Mouse (Mus musculus) CH12.LX (cell line): ENCODE results near the gene P2ry14.

Experiments
- BHLHE40 ChIP-seq: IDR thresholded peaks from 2 replicates; pipeline ENCODE4 v1.6.1; 2011; ENCODE audit warnings: mild to moderate bottlenecking, low read depth, low read length, improper control_type of control experiment
- CTCF ChIP-seq, 2 experiments: IDR thresholded peaks in 1 of 2; conservative IDR thresholded peaks in 1 of 2; 2 replicates each; pipeline ENCODE4 v1.5.1; 2011 to 2012; ENCODE audit warnings: low read depth in 2 of 2, low read length in 2 of 2, improper control_type of control experiment in 1 of 2, inconsistent platforms in 1 of 2, mild to moderate bottlenecking in 1 of 2, moderate library complexity in 1 of 2
- EP300 ChIP-seq: IDR thresholded peaks from 2 replicates; pipeline ENCODE4 v1.6.1; 2011; ENCODE audit warnings: low read length, improper control_type of control experiment
- GABPA ChIP-seq: IDR thresholded peaks from 2 replicates; pipeline ENCODE4 v1.6.1; 2012; ENCODE audit warnings: low read depth, low read length, improper control_type of control experiment, inconsistent platforms; ENCODE audit not compliant: insufficient replicate concordance
- HCFC1 ChIP-seq: IDR thresholded peaks from 2 replicates; pipeline ENCODE4 v1.6.1; 2012; ENCODE audit warnings: low read depth, mild to moderate bottlenecking, inconsistent platforms, low read length, improper control_type of control experiment
- MAX ChIP-seq: IDR thresholded peaks from 2 replicates; pipeline ENCODE4 v1.6.1; 2011; ENCODE audit warnings: low read length, improper control_type of control experiment
- MEF2A ChIP-seq: IDR thresholded peaks from 2 replicates; pipeline ENCODE4 v1.6.1; 2014; ENCODE audit warnings: low read depth, mild to moderate bottlenecking, inconsistent platforms, low read length, improper control_type of control experiment, borderline replicate concordance
- POLR2A ChIP-seq: IDR thresholded peaks from 2 replicates; pipeline ENCODE4 v1.6.1; 2011; ENCODE audit warnings: low read depth, mild to moderate bottlenecking, improper control_type of control experiment, low read length
- SIN3A ChIP-seq: IDR thresholded peaks from 2 replicates; pipeline ENCODE4 v1.6.1; 2012; ENCODE audit warnings: low read length, improper control_type of control experiment, inconsistent platforms
- TBP ChIP-seq: conservative IDR thresholded peaks from 2 replicates; pipeline ENCODE4 v1.6.1; 2011; ENCODE audit warnings: low read depth, low read length, improper control_type of control experiment
- TCF12 ChIP-seq: IDR thresholded peaks from 2 replicates; pipeline ENCODE4 v1.6.1; 2014; ENCODE audit warnings: low read depth, mild to moderate bottlenecking, inconsistent platforms, low read length, improper control_type of control experiment
- ZKSCAN1 ChIP-seq: IDR thresholded peaks from 2 replicates; pipeline ENCODE4 v1.6.1; 2012; ENCODE audit warnings: low read depth, inconsistent platforms, low read length, improper control_type of control experiment, borderline replicate concordance
- ZNF384 ChIP-seq: IDR thresholded peaks from 2 replicates; pipeline ENCODE4 v1.6.1; 2012; ENCODE audit warnings: low read depth, low read length, improper control_type of control experiment, inconsistent platforms

GRCm38 (mm10) chr3:59101218-59101986 lies 52.0 kb downstream of the P2ry14 start, which contains the start of gene Gpr171:
- no peak for TF ChIP-seq CTCF (conservative IDR thresholded peaks at IDR 0.05 in 1 of 2, IDR thresholded peaks at IDR 0.05 in 1 of 2; ENCODE audit: low read depth in 2 of 2, low read length in 2 of 2)
- TF ChIP-seq EP300: peak; percentile 94
- TF ChIP-seq POLR2A: peak; percentile 64
- TF ChIP-seq HCFC1: no peak; the same call in 1 of the 2 replicates
- TF ChIP-seq BHLHE40: peak; percentile 92
- peak; percentile 73 for TF ChIP-seq TCF12
- TF ChIP-seq MAX: no peak
- TF ChIP-seq GABPA: no peak
- TF ChIP-seq ZNF384: peak; percentile 50
- no peak for TF ChIP-seq ZKSCAN1
- peak; percentile 74 for TF ChIP-seq MEF2A
- no peak for TF ChIP-seq SIN3A
- peak; percentile 88 for TF ChIP-seq TBP
